Mouse (Mus musculus): ENCODE measurements around the gene Abcd2.

The Abcd2 gene

GRCm38 (mm10) chr15:91161153-91161552, 30.4 kb downstream of the Abcd2 start:
- DNase-seq (ENCODE audit: low read depth, low spot score), result no peak

GRCm38 (mm10) chr15:91153311-91153710, 38.3 kb downstream of the Abcd2 start:
- no peak for DNase-seq (ENCODE audit: low read depth, low spot score)

- DNase-seq (ENCODE audit: low read depth, low spot score), result no peak
Measured at GRCm38 (mm10) chr15:91152592-91152991, 39.0 kb downstream of the Abcd2 start.

GRCm38 (mm10) chr15:91124584-91124983, 67.0 kb downstream of the Abcd2 start:
- no peak for DNase-seq (ENCODE audit: low read depth, low spot score)

- DNase-seq (ENCODE audit: low read depth, low spot score), result no peak
Measured at GRCm38 (mm10) chr15:91112555-91113209, 78.9 kb downstream of the Abcd2 start.

GRCm38 (mm10) chr15:91108102-91108659, 83.4 kb downstream of the Abcd2 start:
- DNase-seq (ENCODE audit: low read depth, low spot score), result no peak

GRCm38 (mm10) chr15:91104934-91105333, 86.7 kb downstream of the Abcd2 start:
- peak; percentile 60 for DNase-seq (ENCODE audit: low read depth, low spot score)

GRCm38 (mm10) chr15:91104276-91104675, 87.3 kb downstream of the Abcd2 start:
- no peak for DNase-seq (ENCODE audit: low read depth, low spot score)

GRCm38 (mm10) chr15:91103814-91104213, 87.8 kb downstream of the Abcd2 start:
- no peak for DNase-seq (ENCODE audit: low read depth, low spot score)

GRCm38 (mm10) chr15:91103305-91103704, 88.3 kb downstream of the Abcd2 start:
- DNase-seq (ENCODE audit: low read depth, low spot score), result no peak

GRCm38 (mm10) chr15:91096606-91097005, 95.0 kb downstream of the Abcd2 start:
- no peak for DNase-seq (ENCODE audit: low read depth, low spot score)

Measured in R1 (cell line).